Mouse (Mus musculus): Measurements from ENCODE around the gene Paqr8. TPM values are rescaled to one million over a fixed set of nuclear protein-coding genes. Genes with fewer than 3 reads are reported as not detected.

Paqr8 gene
- 2.6 and 2.8 TPM in 2 replicates for polyA plus RNA-seq (2012; rRNA removed)

DNA sequence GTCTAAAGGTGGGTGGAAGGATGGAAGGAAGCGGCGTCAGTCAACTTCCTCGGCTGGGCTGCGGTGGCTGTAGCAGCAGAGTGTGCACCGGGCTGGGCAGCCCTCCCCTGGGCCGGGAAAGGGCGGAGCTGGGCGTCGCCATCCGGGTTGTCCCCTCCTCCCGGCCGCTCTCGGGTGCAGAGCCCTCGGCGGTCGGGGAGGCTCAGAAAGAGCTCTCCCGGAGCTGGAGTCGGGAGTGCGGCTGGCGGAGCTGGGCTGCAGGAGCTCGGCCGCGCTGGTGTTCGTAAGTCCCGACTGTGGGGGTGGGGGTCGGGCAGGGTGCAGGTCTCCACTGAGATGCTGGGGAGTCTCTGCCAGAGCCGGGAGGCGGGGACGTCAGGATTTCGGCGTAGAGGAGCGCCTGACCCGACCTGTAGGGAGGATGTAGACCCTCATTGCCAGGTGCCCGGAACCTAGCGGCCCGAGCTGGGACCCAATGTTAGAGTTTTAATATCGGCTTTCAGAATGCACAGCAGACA is at the start of gene Paqr8:
Gene Paqr8 (plus strand): TSS at position 203 of the 518 bp plus-strand sequence.
- Histone ChIP-seq H3K4me1 (ENCODE audit: control insufficient read depth, insufficient read depth, low read length) (no peaks in the 10 kb centered on the region), H3K27ac (ENCODE audit: insufficient read depth, low read depth, low read length) (no peak within 1 kb of the TSS), H3K36me3 (ENCODE audit: control insufficient read depth, insufficient read depth, low read length) (no peaks in the 10 kb centered on the region), H3K4me3 (ENCODE audit: insufficient read depth, low read depth, low read length) (peak within 1 kb of the TSS; percentile 72), H3K27me3 (replicated peaks; ENCODE audit: control insufficient read depth, insufficient read depth, low read length) (no peaks in the 10 kb centered on the region)
- WGBS = under 1% methylated on average over 37 of the region's 37 CpGs
- TF ChIP-seq CTCF (conservative IDR thresholded peaks at IDR 0.05; ENCODE audit: insufficient read depth, insufficient read length, low read depth, low read length) (no peak), POLR2A (IDR thresholded peaks at IDR 0.05; ENCODE audit: low read depth, low read length) (no peak)
- DNase-seq = peak; percentile 88

DNA sequence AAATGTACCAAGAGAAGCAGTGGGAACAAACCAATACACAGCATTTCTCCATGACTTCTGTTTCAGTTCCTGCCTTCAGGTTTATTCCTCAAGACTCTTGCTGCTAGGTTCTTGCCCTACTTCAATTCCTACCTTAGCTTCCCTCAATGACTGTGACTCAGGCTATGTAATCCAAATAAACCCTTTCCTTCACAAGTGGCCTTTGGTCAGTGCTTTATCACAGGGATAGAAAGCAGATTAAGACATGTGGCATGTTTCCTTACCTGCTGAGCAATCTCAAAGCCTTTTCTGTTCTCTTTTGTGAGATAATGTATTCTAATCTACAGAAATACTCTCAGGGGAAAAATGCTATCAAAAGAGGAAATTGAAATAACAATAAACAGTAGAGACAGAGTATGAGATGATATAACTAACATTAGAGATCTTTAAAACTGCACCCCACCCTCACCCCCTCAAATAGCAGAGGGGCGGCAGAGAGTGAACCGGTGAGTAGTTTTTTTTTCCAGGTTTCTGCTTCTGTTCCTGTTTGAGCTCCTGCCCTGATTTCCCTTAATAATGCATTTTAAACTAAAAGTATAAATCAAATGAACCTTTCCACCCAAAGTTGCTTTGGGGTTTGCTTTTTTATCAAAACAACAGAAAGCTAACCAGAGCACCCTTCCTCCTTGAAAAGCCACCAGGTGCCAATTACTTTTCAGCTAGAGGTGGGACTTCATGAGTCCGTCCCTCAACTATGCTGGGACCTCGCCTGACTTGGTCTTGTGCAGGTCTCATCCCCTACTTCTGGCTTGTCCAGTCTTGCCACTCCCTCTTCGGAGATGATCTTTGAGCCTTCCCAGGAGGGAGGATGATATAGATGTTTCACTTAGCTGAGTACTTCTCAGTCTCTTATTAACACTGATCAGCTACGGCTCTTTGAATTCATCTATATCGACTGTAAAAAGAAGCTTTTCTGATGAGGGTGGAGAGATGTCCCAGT is 33.2 kb upstream of the Paqr8 start:
- DNase-seq = no peak
- H3K36me3 ChIP-seq (ENCODE audit: control insufficient read depth, insufficient read depth, low read length) = no peaks in the 10 kb centered on the region
- H3K4me3 ChIP-seq (ENCODE audit: insufficient read depth, low read depth, low read length) = no peak overlapping the region
- WGBS = 86% methylated on average over 7 of the region's 7 CpGs
- no peak overlapping the region for H3K27ac ChIP-seq (ENCODE audit: insufficient read depth, low read depth, low read length)
- H3K4me1 ChIP-seq (ENCODE audit: control insufficient read depth, insufficient read depth, low read length) = no peaks in the 10 kb centered on the region
- TF ChIP-seq CTCF (conservative IDR thresholded peaks at IDR 0.05; ENCODE audit: insufficient read depth, insufficient read length, low read depth, low read length) (no peak), POLR2A (IDR thresholded peaks at IDR 0.05; ENCODE audit: low read depth, low read length) (no peak)
- no peaks in the 10 kb centered on the region for H3K27me3 ChIP-seq (replicated peaks; ENCODE audit: control insufficient read depth, insufficient read depth, low read length)

DNA sequence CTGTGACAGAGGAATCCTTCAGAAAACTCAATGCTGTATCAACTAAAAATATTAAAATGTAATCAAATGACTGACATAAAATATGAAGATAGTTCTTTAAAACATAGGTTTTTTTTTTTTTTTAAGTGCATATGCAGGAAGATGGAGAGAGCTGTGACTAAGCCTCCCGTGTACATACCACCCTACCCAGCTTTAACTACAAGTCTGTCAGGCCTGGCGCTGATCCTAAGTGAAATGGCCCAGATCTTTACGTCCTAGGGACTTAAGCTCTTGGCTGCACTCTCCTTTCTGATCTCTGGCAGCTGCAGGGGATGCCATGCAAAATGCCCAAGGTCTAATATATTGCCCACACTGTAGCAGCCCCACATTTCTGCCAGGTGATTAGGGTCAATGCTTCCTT is 29.6 kb upstream of the Paqr8 start:
- Histone ChIP-seq H3K27me3 (replicated peaks; ENCODE audit: control insufficient read depth, insufficient read depth, low read length) (no peaks in the 10 kb centered on the region), H3K4me3 (ENCODE audit: insufficient read depth, low read depth, low read length) (no peak overlapping the region), H3K4me1 (ENCODE audit: control insufficient read depth, insufficient read depth, low read length) (no peaks in the 10 kb centered on the region), H3K27ac (ENCODE audit: insufficient read depth, low read depth, low read length) (no peak overlapping the region), H3K36me3 (ENCODE audit: control insufficient read depth, insufficient read depth, low read length) (no peaks in the 10 kb centered on the region)
- 72% methylated on average over 3 of the region's 3 CpGs for WGBS
- no peak for DNase-seq
- TF ChIP-seq CTCF (conservative IDR thresholded peaks at IDR 0.05; ENCODE audit: insufficient read depth, insufficient read length, low read depth, low read length) (no peak), POLR2A (IDR thresholded peaks at IDR 0.05; ENCODE audit: low read depth, low read length) (no peak)

DNA sequence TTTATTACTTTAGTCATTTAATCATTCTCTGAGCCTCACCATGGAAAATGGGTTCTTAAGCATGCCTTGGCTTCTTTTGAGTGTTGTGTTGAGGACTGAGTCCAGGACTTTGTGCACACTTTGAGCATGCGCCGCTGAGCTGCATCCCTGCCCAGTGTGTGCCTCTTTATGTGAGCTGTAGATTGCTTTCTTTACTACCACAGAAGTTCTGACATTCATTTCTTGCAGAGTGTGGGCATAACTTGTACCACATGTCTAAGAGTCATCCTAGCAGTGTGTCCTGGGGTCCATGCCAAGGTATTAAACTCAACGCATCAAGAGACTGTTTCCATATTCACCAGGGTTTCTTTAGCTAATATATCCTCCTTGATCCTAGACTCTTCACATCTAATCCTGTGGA is 28.5 kb upstream of the Paqr8 start:
- DNase-seq = no peak
- no peak for TF ChIP-seq CTCF (conservative IDR thresholded peaks at IDR 0.05; ENCODE audit: insufficient read depth, insufficient read length, low read depth, low read length)
- no peak for TF ChIP-seq POLR2A (IDR thresholded peaks at IDR 0.05; ENCODE audit: low read depth, low read length)
- Histone ChIP-seq H3K27ac (ENCODE audit: insufficient read depth, low read depth, low read length) (no peak overlapping the region), H3K36me3 (ENCODE audit: control insufficient read depth, insufficient read depth, low read length) (no peaks in the 10 kb centered on the region), H3K4me3 (ENCODE audit: insufficient read depth, low read depth, low read length) (no peak overlapping the region), H3K27me3 (replicated peaks; ENCODE audit: control insufficient read depth, insufficient read depth, low read length) (no peaks in the 10 kb centered on the region), H3K4me1 (ENCODE audit: control insufficient read depth, insufficient read depth, low read length) (no peaks in the 10 kb centered on the region)
- WGBS = 84% methylated on average over 3 of the region's 3 CpGs

DNA sequence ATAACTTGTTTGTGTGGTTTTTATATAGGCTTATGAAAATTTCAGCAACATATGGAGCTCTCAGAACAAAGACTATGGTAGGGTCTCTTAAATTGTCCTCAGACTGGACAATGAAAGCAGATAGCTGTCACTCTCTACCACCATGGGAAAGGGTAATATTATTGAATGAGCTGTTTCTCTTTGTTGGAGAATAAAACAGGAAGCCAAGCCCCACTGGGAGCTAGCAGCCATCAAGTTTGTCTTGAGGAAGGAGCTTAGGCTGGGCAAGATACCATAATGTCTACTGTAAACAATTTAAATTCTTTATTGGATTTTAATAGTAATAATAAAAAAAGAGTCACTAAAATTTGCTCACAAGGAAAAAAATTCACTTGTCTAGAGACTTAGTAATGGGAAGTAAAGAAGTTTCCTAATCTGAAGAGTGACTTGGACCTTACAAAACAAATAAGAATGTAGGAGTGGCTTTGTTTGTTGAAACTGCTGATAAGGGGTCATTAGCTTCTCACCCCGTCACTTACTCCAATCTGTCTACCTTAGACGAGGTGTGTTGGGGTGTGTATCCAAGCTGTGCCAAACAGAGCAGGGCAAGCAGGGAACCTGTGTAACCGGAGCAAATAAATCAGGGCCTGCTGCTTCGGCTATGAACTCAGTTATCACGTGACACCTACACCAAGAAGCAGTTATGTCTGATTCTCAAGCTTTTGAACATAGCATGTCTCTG is 26.8 kb upstream of the Paqr8 start:
- TF ChIP-seq CTCF (conservative IDR thresholded peaks at IDR 0.05; ENCODE audit: insufficient read depth, insufficient read length, low read depth, low read length) (no peak), POLR2A (IDR thresholded peaks at IDR 0.05; ENCODE audit: low read depth, low read length) (no peak)
- H3K4me1 ChIP-seq (ENCODE audit: control insufficient read depth, insufficient read depth, low read length) = no peaks in the 10 kb centered on the region
- H3K36me3 ChIP-seq (ENCODE audit: control insufficient read depth, insufficient read depth, low read length) = no peaks in the 10 kb centered on the region
- no peak overlapping the region for H3K4me3 ChIP-seq (ENCODE audit: insufficient read depth, low read depth, low read length)
- 23% methylated on average over 5 of the region's 5 CpGs for WGBS
- DNase-seq = no peak
- H3K27ac ChIP-seq (ENCODE audit: insufficient read depth, low read depth, low read length) = no peak overlapping the region
- H3K27me3 ChIP-seq (replicated peaks; ENCODE audit: control insufficient read depth, insufficient read depth, low read length) = no peaks in the 10 kb centered on the region

DNA sequence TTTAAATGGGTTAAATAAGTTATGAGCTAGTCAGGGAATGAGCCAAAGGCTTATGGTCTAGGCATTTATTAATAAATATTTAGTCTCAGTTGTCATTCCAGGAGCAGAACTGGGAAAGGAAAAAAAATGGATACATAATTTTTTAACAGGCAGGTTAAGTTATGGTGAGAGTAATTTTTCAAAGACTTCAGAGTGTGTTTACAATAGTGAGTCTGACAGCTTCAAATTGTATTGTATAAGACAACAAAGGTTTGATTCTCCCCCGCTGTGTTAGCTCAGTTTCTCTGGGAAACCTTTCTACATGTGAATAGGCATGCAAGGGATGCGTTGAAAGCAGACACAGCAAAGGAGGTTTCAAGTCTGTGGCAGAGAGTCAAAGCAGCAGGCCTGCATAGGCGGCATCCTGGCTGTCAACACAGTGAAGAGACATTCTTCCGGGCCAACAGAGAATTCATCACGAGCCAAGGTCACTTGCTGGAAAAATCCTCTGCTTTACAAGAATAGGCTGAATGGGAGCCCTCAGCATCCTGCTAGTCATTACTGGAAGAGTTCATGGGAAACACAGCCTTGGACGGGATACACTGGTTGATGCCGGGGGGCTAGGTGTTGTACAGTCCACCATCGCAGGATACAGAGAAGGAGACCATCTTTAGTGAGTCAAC is 23.0 kb upstream of the Paqr8 start:
- Histone ChIP-seq H3K27me3 (replicated peaks; ENCODE audit: control insufficient read depth, insufficient read depth, low read length) (no peaks in the 10 kb centered on the region), H3K4me3 (ENCODE audit: insufficient read depth, low read depth, low read length) (no peak overlapping the region), H3K4me1 (ENCODE audit: control insufficient read depth, insufficient read depth, low read length) (no peaks in the 10 kb centered on the region), H3K27ac (ENCODE audit: insufficient read depth, low read depth, low read length) (no peak overlapping the region), H3K36me3 (ENCODE audit: control insufficient read depth, insufficient read depth, low read length) (no peaks in the 10 kb centered on the region)
- WGBS = 69% methylated on average over 8 of the region's 8 CpGs
- no peak for DNase-seq
- TF ChIP-seq CTCF (conservative IDR thresholded peaks at IDR 0.05; ENCODE audit: insufficient read depth, insufficient read length, low read depth, low read length) = no peak
- TF ChIP-seq POLR2A (IDR thresholded peaks at IDR 0.05; ENCODE audit: low read depth, low read length) = no peak

Data from kidney, adult 2 months (tissue).